Mouse (Mus musculus) CD4-positive helper T cell, adult 2 months (primary cell): ENCODE results near the gene Nfib.

Source experiments
- DNase-seq: peaks from one replicate; pipeline ENCODE4 v3.0.0-alpha.2; 2012; ENCODE audit warnings: low read depth, missing footprints, low spot score

Gene Nfib

DNA sequence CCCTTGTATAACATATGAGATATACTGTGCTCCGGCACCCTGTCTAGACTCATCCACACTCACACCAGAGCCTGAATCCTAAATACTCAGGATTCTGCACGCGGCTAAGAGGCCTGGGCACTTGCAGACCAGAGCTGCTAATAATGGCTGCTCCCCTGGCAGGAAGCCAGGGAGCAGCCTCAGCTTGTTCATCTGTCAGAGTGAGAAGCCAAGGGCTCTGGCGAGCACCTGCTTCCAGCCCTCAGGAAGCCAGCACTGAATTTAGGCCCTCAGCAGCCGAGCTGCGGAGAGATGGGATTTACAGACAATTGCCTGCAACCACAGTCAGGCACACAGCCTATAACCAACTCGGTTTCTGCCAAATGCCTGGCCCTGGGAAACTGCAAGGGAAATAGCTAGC, 15.3 kb downstream of the Nfib start:
- no peak for DNase-seq

DNA sequence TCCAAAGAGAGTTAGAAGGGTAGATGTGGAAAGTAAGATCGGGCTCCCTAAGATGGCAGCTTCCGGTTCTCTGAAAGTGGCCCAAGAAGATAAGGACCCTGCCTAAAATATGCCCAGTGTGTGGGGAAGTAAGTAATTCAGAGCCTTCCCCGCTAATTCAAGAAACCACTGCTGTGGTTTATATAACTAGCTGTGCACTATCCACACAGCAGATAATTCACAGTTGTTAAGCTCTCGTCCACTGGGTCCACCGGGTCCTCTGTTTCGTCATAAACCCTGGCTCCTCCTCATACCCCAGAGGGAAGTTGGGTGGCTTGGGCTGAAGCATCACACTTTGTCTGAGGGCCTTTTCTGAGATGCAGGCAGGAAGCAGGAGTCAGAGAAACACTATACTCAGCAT, 19.5 kb downstream of the Nfib start:
- no peak for DNase-seq

DNA sequence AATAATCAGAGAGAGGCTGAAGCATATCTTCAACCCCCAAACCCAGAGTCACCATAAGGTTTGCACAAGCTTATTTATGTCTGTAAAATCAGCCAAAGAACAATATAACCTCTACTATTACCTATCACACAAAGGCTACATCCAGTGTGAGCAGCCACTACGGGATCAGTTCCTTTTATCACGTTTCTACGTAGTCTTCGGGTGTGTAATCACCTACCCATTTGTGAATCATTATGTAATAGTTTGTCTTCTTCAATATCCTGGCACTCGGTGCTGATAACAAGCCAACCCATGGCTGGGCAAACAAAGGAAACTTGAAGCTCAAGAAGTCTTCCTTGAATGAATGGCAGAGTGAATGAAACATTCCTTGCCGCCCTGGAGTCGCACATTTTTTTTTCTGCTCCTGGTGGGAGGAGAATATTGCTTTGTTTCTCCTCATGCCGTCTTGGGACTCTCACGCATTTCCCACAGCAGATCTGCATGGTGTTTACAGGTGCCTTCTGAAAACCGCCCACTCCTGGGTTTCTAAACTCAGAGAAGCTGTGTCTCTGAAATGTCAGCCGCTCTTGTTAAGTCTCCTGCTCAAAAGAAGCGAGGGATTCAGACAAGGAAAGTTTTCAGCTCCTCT, 21.3 kb downstream of the Nfib start:
- no peak for DNase-seq

DNA sequence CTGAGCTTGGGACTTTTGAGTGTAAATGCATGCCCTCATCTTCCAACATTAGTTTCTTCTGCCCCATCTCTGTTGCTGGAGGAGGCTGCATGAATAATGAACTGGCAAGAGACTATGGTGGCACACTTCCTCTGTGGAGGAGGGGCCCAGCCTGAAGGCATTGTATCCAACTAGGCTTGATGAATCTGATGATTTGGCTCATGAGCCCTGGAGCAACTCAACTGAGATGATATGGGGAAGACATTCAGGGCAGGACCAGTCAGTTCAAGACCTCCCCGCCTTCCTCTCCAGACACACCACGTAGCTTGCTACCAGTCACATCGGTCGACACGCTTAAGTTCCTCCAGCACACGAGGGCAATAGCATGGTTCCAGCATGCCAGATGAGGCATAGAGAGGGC, 22.0 kb downstream of the Nfib start:
- no peak for DNase-seq

DNA sequence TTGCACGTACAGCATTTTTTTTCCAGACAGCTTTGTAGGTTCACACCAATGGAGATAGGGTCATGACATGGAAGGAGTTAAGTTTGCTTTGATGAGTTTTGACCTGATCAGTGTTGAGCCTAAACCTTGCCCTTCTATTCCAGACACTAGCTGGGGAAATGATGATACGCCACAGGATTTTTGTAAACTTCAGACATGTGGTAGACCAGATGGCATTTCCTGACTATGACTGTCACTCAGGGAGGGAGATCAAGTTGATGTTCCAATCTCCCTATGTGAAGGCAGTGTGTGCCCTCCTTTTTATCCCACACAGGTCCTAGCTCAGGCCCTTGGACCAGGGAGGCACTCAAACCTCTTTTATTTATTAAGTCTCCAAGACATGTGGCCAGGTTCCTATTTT, 29.4 kb downstream of the Nfib start:
- no peak for DNase-seq

DNA sequence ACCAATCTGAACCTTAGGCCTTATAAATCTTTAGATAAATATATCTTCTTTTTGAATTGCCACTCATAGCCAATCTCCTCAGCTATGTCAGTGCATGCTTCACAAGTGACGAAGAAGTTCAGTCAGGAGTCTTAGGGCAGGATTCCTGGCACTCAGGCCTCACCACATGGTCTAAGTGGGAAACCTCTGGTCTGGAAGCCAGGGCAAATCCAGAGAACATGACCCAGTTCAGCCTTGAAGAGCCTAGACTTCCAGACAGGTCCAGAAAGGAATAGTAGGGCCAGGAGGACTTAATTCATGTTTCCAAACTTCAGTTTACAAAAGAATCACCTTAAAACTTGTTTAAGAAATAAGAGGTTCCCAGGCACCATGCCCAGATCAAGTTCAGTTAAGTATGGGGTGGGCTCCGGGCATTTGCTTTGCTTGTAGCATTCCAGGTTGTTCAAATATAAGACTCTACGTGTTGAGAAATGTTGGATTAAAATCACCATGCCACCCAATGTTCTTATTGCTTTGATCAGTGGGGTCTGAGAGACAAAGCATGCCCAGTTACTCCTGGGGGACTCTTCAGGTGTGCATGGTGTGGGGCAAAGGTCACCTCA, 38.2 kb downstream of the Nfib start:
- no peak for DNase-seq

DNA sequence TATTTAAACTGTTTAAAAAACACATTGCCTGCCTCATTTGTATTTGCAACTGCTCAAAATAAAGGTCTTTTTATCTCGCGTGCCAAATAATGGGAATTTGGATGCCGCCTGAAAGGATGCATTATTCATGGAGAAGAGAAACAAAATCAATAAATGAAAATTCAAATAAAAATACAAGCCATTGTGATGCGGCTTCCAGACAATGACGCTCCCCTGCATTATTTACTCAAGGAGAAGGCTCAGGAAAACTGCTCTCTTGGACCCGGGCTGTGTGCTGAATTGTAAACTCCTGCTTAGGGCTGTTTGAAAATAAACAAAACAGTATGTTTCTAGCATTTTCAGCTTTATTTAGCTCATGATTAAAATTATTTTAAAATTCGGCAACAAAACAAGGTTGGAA, 41.1 kb downstream of the Nfib start:
- DNase-seq: no peak

DNA sequence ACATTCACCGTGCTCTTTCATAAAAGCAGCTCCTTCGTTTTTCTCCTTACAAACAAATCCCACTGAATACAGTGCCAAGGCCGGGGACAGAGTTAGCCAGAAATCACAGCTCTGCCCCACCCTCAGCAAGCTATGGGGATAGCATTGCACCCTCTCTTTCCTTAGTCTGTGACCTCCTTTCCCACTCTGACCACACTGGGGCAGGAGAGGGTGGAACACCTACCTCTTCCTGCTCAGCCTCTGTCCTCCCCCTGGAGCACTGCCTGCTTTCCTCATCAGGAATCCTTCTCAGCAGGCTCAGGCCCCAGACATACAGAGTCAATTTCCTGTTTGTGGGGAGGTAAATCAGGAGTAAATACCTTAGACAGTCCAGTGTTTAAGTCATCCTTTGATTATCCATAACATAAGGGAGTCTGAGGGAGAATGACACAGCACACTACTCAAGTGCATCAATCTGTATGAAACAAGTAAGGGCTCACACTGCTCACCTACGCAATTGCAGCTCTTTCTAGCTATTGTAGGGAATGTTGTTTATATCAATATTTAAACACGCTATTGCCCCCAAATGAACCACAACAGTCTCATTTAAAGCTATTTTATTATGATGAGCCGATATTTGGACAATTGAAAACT, 41.7 kb downstream of the Nfib start:
- no peak for DNase-seq

DNA sequence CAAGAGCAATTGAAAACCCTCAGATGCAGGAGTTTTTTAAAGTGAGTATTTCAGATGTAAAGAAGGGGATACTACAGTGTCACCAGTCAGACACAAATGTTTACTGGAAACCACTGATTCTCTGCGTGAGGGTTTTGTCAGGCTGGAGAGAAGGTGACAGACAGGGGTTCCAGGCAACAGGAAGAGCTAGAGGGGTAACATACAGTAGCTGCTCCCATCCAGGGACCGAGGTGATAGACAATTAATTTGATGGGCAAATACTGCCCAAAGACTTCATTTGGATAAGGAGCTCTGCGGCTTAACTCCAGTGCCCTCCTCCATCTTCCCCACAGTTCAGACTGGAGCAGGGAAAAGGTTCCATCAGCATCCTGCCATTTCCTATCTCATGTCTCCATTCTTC, 42.9 kb downstream of the Nfib start:
- DNase-seq: no peak

DNA sequence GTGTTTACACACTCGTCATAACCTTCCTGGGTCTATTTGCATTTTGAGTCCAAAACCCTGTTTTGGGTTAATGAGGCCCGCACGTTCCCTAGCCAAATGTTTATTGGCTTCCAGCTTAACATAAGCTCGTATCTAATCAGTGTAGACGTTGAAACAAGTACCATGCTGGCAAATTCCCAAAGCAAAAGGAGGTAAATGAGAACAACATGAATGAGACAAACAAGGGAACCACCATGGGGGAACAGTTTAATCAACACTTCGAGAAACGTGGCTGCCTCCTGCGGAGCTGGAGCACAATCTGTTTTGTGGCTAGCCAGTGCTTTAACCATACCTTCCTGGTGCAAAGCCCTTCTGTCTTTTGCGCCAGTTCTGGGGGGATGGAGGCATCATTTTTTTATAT, 43.3 kb downstream of the Nfib start:
- no peak for DNase-seq

DNA sequence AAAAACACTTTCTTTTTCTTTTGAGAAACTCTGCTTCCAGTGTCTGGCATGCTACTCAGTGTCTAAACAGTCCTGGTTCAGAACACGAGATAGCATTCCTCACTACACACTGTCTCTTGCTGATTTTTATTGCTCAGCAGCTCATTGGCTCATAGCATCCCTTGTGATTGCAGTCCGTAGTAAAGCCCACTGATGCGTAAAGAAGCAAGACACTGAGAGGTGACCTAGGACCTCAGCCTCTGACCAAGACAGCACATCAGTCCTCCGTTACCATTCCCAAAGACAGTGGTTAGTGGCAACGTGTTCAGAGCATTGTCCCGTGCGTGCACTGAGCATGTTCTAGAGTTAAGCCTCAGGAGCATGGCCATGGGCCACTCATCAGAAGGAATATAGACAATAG, 44.3 kb downstream of the Nfib start:
- DNase-seq: no peak

DNA sequence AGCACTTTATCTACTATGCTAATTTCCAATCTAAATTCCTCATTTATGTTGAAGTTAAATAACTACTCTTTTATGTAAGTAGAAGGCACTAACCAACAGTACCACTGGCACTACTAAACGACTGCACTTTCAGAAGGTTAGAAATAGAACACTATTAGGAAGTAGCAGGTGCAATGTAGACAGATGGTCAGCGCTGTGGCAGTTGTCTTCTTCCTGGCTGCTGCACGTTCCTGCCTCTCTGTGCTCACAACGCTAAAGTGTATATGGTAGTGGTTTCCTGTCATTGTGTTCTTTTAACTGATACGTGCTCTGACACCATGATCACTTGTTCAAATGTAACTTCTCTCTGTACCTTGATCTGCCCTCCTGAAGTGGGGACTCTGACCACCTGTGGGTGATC, 59.9 kb downstream of the Nfib start:
- no peak for DNase-seq

DNA sequence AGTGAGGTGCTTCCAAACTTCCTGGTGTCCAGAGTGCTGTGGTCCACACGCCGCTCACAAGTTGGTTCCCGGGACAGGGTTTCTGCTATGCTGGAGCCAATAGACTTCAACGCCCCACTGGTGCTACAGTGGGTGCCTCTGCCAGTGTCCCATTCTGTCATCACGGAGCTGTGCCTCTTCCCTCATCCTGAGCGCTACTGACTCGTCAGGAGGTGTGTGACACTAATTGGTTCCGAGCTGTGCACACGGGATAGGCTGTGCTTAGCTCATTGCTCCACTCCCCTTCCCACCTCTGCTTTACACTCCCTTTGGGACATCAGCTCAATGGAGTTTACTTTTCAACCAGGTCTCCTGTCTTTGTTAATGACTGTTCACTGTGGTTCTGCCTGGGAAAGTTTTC, 60.8 kb downstream of the Nfib start:
- DNase-seq: no peak

DNA sequence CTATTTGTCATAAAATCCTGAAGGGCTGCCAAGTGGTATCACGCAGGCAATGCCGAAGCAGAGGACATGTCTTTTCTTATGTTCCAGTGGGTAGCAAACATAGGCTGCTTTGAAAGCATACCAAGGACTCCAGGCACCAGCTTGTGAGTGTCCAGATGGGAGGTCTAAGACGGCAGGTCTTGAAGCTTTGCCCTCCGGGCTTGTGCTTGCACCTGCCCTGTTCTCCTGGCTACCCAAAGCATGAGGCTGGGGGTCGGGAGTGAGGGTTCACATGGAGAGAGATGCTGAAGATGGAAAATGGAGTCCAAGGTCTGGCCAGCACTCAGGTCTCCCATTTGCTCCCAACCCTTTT, 61.8 kb downstream of the Nfib start:
- DNase-seq: no peak

DNA sequence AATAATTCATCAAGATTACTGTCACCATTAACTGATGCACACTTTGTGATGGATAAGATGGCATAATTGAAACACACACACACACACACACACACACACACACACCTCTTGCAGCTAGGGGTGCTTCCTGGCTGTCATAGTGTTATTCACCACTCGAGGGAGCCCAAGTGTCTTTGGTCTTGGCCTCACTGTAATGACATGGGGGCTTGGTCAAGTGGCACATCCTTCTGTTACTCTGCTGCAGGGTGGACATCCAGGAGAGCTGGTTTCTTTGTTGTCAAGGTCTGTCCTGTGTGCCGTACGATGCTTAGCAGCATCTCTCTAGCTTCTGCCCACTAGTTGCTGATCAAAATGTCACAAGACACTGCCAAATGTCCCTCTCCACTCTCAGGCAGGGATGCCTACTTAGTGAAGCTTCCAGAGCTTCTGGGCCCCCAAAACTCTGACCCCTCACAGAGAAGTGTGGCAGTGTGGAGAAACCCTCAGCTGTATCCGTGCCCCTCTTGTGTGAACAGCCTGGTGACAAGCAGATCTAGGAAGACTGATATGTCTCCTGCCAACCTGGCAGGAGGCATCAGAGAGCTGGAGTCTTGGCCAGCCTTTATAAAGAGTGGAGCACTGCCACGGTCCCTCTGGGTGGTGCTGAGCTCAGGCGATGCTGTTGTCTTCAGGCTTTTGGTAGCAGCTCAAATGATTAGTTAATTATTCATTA, 62.4 kb downstream of the Nfib start:
- DNase-seq: no peak

DNA sequence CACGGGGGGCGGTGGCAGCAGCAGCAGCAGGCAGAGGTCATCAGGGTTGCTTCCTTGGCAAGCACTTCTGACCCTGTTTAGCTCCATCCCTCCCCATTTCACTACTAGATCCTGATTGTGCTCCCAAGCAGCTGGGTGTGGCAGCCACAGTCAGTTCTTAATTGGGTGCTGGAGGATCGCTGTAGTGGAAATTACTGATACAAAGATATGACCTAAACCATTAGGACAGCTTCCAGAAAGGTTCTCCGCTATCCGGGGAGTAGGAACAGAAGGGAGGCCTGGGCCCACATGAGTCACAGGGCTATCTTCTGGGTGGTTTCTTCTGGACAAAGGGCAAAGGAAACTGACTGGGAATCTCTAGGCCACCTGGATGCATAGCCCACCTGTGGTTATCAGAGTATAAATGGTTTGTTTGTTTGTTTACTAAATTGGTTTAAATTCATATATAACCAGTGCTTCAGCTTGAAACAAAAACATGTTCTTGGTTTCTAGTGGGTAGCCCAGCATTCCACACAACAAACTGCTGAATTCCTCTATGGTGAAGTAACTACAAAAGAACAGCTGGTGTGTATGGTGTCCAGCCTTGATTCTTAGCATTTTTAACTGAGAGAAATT, 64.4 kb downstream of the Nfib start:
- DNase-seq: no peak

DNA sequence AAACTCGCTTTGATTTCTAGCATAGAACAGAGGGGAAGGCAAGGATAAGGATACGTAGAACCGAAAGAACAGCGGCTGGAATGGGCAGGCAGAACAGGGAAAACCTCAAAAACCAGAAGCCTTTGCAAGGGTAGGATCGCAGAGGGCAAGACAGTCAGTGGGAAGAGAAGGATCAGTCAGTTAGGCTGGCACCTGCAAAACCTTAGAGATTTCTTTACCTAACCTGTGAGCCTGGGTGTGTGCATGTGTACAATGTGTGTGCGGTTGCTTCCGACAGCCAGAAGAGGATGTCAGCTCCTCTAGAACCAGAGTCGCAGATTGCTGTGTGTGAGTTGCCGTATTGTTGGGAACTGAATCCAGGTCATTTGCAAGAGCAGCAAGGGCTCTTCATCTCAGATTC, 67.3 kb downstream of the Nfib start:
- no peak for DNase-seq

DNA sequence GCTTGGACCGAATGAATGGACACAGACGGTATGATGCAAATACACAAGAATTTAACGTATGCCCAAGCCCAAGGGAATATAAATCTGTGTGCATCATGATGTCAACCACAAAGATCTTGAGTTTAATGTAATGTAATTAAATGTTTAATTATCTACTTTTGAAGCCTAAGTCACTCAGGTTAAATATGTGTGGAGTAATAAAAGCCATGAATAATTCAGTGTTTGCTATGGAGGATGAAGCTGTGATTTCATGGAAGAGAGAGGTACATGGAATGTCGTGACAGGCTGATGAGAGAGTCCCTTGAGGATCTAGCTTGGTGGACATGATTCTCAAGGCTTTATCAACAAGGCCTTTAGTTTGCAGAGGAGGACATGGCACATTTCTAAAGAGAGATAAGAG, 67.9 kb downstream of the Nfib start:
- no peak for DNase-seq

DNA sequence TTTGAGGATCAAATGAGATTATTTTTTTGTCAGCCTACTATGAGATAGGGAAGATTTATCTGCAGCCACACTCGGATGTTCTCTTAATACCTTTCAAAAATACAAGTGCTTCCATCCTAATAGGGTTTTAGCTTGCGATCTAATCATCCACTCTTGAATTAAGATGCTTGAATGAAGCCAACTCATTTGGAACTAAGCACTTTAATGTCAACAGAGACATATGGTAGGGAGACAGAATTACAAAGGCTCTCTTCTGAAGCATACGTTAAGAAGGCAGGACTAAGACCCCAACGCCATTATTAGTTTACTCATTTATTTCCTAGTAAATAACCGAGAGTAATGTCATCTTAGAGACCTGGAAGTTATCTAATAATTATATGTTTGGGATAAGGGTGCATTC, 68.9 kb downstream of the Nfib start:
- no peak for DNase-seq

DNA sequence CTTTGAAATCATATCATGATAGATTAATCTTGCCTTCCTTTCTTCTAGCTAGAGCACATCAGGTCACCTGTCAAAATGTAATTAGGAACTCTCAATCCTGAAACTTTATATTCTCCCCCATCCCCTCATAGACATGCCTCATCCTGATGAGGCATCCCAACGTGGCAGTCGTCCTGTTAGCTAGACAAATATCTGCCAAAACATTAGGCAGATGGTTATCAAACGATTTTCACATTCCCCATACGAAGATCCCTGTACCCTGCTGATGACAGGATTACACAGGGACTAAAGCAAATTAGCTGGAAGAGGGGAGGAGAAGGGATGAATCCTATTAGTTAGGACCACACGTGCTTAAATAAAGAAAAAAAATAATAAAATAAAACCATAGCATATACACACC, 69.7 kb downstream of the Nfib start:
- DNase-seq: no peak

DNA sequence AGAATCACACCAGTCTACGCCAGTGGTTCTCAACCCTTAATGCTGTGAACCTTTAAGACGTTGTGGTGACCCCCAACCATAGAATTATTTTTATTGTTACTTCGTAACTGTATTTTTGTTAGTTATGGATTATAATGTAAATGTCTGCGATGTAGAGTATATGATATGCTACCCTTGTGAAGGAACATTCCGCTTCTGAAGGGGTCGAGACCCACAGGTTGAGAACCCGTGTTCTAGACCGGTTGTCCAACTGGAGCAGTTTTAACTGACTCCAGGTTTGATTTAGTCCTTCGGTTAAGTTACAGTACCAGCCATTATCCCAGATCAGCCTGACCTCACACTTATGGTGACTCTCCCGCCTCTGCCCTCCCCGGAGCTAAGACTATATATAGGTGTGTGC, 70.4 kb downstream of the Nfib start:
- DNase-seq: no peak

DNA sequence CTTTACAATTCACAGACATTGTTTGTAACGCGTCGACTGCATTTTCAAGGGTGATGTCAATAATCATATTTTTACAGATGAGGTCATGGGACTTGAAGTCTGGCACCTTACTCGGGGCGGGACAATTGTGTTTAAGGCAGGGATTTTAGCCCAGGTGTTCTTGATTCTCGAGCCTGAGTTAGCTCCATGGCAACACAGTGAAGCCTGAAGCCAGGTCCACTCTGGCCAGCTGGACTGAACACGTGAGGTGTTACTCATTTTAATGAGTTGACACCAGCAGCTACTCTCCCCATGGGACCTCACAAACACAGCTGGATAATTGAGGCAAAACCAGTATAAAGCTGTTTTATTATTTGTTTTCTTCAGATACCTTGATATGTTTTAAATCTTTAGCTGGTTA, 71.2 kb downstream of the Nfib start:
- DNase-seq: no peak
